ENCODE assay signal across 22 mouse cellular contexts in the genomic region with DNA sequence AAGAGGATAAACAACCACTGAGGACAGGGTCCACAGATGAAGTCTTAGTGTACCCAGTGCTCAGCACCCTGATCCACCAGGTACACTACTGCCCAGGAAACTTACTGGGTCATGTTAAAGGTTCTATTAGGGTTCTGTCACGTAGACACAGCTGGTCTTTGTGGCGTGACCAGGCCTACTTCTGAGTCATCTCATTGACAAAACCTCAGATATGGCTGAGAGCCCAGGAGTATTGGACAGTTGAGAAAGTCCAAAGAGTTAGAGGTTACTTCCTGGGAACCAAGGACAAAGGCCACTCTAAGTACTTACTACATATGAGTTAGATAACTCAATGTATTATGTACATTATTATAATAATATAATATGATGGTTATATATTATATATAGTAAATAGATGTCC.
"Had no signal": no experiment of that assay in that cellular context is flagged by ENCODE, and none has a peak within 500 bp of the region (broad histone marks: within the 10 kb centered on the region; RNA-seq: fewer than 3 reads in every experiment).

No protein-coding gene starts in this region.

- H3K4me2 ChIP-seq: liver, embryonic 11.5 days; liver, embryonic 15.5 days; midbrain, embryonic 12.5 days; midbrain, embryonic 15.5 days; neural tube, embryonic 12.5 days; neural tube, embryonic 15.5 days had no signal

- H3K9ac ChIP-seq: liver, embryonic 15.5 days; midbrain, embryonic 12.5 days; midbrain, embryonic 15.5 days; neural tube, embryonic 12.5 days; neural tube, embryonic 15.5 days had no signal

- H3K4me3 ChIP-seq: layer of hippocampus, adult 2 months; left cerebral cortex, adult 2 months; liver, embryonic 15.5 days; midbrain, embryonic 12.5 days; midbrain, embryonic 15.5 days; neural tube, embryonic 12.5 days; neural tube, embryonic 15.5 days had no signal

- H3K27ac ChIP-seq: kidney, postnatal 0 days; layer of hippocampus, adult 2 months; left cerebral cortex, adult 2 months; liver, embryonic 15.5 days; macrophage; midbrain, embryonic 12.5 days; midbrain, embryonic 15.5 days; neural tube, embryonic 12.5 days; neural tube, embryonic 15.5 days; stomach, postnatal 0 days had no signal

- H3K9me3 ChIP-seq: liver, embryonic 15.5 days; midbrain, embryonic 12.5 days; midbrain, embryonic 15.5 days; neural tube, embryonic 12.5 days; neural tube, embryonic 15.5 days had no signal

- ATAC-seq: midbrain, embryonic 15.5 days had no signal

- DNase-seq: kidney, adult 9 months; kidney, postnatal 25 days; layer of hippocampus, adult 9-11 months; lung, adult 2 months; lung, postnatal 14 days; right cerebral cortex, adult 18-20 months; right cerebral cortex, postnatal 14 days; right cerebral cortex, postnatal 4 days; thymus, adult 2 months; thymus, postnatal 14 days; thymus, postnatal 4 days had no signal

- H3K4me1 ChIP-seq: liver, embryonic 15.5 days; midbrain, embryonic 12.5 days; midbrain, embryonic 15.5 days; neural tube, embryonic 12.5 days; neural tube, embryonic 15.5 days had no signal

- H3K27me3 ChIP-seq: liver, embryonic 15.5 days; midbrain, embryonic 12.5 days; midbrain, embryonic 15.5 days; neural tube, embryonic 12.5 days; neural tube, embryonic 15.5 days had no signal

- H3K36me3 ChIP-seq: liver, embryonic 15.5 days; midbrain, embryonic 12.5 days; midbrain, embryonic 15.5 days; neural tube, embryonic 12.5 days; neural tube, embryonic 15.5 days had no signal
